Mouse (Mus musculus) left cerebral cortex, adult 2 months (tissue): ENCODE measurements at regions not wholly inside any gene's neighbourhood (a gene's known extent, or its start where the extent isn't known, plus 50 kb on each side); places are given as distances from the start of the nearest gene placed in this dataset.

Experiments
- DNase-seq, 2 experiments: peaks; one replicate each; pipeline ENCODE4 v3.0.0; 2021 to 2022; ENCODE audit warnings: low spot score in 2 of 2, mixed read lengths in 1 of 2; ENCODE audit errors: extremely low spot score in 1 of 2
- H3K27ac ChIP-seq: fragments of 200-600 bp; 2 replicates; pipeline ENCODE4 v1.8.1; 2022
- H3K4me3 ChIP-seq: fragments of 200-600 bp; 2 replicates; pipeline ENCODE4 v1.8.1; 2022
- CTCF ChIP-seq: fragments of 200-600 bp; IDR thresholded peaks from 2 replicates; pipeline ENCODE4 v1.8.1; 2022; ENCODE audit warnings: antibody characterized with exemption, mild to moderate bottlenecking, moderate library complexity
- intact Hi-C: fragments of 180-260 bp; cut with DNase I; formaldehyde crosslinking; loops from one replicate; pipeline ENCODE4 v1.15.1; 2025

DNA sequence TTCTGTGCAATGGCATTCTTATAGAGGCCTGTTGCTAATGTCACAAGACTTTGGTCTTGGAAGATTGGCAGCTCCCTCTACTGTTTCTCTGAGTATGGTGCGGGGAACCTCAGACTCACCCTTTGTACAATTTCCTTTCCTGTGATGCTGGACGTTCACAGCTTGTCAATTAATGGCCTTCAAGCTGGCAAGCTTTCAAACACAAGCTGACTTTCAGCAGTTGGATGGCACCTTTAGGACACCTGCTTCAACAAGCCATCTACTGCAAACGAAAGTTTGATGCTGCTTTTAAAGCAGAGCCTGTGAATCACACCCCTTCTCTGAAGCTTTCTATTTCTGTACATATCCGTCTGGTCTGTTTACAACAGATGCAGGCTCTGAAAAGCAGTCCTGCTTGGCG lies 841.0 kb upstream of the Ptprd start:
- Histone ChIP-seq H3K4me3 (no peak overlapping the region), H3K27ac (peak overlapping the region; percentile 63)
- DNase-seq: peak; percentile 9 to 20
- peak; percentile 20 for TF ChIP-seq CTCF
- intact Hi-C loops: loop anchor here (2.0 to 10.0 kb wide), 4 partner anchors 620 to 1702 kb away; partner anchors contain the start of gene Ptprd
